8 mouse cellular contexts compared by ENCODE assay signal in the genomic region with DNA sequence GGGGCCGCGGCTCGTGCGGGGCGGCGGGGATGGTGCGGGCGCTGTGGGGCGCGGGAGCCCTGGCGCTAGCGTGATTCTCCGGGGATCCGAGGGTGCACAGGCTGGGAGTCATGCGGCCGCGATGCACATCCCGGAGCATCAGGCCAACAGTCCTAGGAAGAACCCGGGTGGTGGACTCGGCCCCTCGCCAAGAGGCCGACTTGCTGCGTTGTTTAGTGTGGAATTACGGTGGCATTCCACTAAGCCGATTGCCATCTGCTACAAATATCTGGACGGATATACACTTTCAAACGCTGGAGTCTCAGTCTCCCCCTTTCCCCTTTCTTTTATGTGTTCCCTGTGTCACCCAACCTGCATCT. TPM values are rescaled to one million over a fixed set of nuclear protein-coding genes. Genes with fewer than 3 reads are reported as not detected.
DNase-seq lines count a peak whose midpoint lies in the region; ATAC-seq and TF ChIP-seq lines count a peak whose summit lies in the region.

No protein-coding gene starts in this region.

- H3K27ac ChIP-seq in kidney, postnatal 0 days = peak overlapping the region; percentile 84
- H3K27ac ChIP-seq in embryonic facial prominence, embryonic 10.5 days (replicated peaks) = peak overlapping the region; percentile 97
- peak overlapping the region; percentile 80 for H3K27ac ChIP-seq in intestine, embryonic 14.5 days (ENCODE audit: low read depth)

- intact Hi-C loops in gastrocnemius, postnatal 36 days (cut with DNase I) = no loop called here

- peak overlapping the region; percentile 6 for H3ac ChIP-seq in myocyte (ENCODE audit: control insufficient read depth, insufficient read length)

- H3K9ac ChIP-seq in kidney, postnatal 0 days (ENCODE audit: low read depth, low read length) = peak overlapping the region; percentile 82
- peak overlapping the region; percentile 94 for H3K9ac ChIP-seq in intestine, embryonic 14.5 days (ENCODE audit: low read length)

- H3K4me1 ChIP-seq in kidney, postnatal 0 days (replicated peaks; ENCODE audit: insufficient read depth, low read length) = no peaks in the 10 kb centered on the region
- H3K4me1 ChIP-seq in embryonic facial prominence, embryonic 10.5 days = peaks cover 13% of the 10 kb centered on the region
- H3K4me1 ChIP-seq in intestine, embryonic 14.5 days (replicated peaks; ENCODE audit: control insufficient read depth, insufficient read depth, low read length) = 0 out of 2 replicates have a peak, but pooled peaks cover 5% of the 10 kb centered on the region

- no peaks in the 10 kb centered on the region for H3K9me3 ChIP-seq in kidney, postnatal 0 days (replicated peaks; ENCODE audit: low read length)
- no peaks in the 10 kb centered on the region for H3K9me3 ChIP-seq in embryonic facial prominence, embryonic 10.5 days
- H3K9me3 ChIP-seq in intestine, embryonic 14.5 days (ENCODE audit: control insufficient read depth, low read length) = no peaks in the 10 kb centered on the region

- ATAC-seq in kidney, postnatal 0 days (replicated peaks; ENCODE audit: low FRiP score, low read depth) = peak; percentile 69
- ATAC-seq in intestine, embryonic 14.5 days (replicated peaks; ENCODE audit: low FRiP score, low TSS enrichment, low read depth) = peak; percentile 77

- H3K4me3 ChIP-seq in kidney, postnatal 0 days (replicated peaks; ENCODE audit: low read depth, low read length) = peak overlapping the region; percentile 86
- peak overlapping the region; percentile 98 for H3K4me3 ChIP-seq in embryonic facial prominence, embryonic 10.5 days
- H3K4me3 ChIP-seq in intestine, embryonic 14.5 days (ENCODE audit: low read depth, low read length) = peak overlapping the region; percentile 92
- peak overlapping the region; percentile 69 for H3K4me3 ChIP-seq in myocyte

- peaks cover 62% of the 10 kb centered on the region for H3K79me2 ChIP-seq in myocyte (ENCODE audit: control insufficient read depth, insufficient read depth)

- peak overlapping the region; percentile 65 for H3K4me2 ChIP-seq in kidney, postnatal 0 days (ENCODE audit: low read length)
- H3K4me2 ChIP-seq in intestine, embryonic 14.5 days (ENCODE audit: low read length) = peak overlapping the region; percentile 89
- peak overlapping the region; percentile 73 for H3K4me2 ChIP-seq in myocyte (ENCODE audit: low read depth)

- peak; percentile 54 for DNase-seq in kidney, postnatal 0 days (ENCODE audit: low spot score)
- no peak for DNase-seq in kidney, adult 9 months
- no peak for DNase-seq in embryonic facial prominence, embryonic 10.5 days (ENCODE audit: low spot score)
- DNase-seq in intestine, embryonic 14.5 days (ENCODE audit: low spot score) = no peak
- DNase-seq in left cerebral cortex, adult 8-10 months (ENCODE audit: low spot score in 2 of 2) = no peak
- DNase-seq in gastrocnemius, postnatal 36 days = no peak
- no peak for DNase-seq in gastrocnemius, postnatal 25 days

- TF ChIP-seq CTCF in kidney, postnatal 0 days (IDR thresholded peaks at IDR 0.05; ENCODE audit: low read depth) = no peak

- H3K36me3 ChIP-seq in kidney, postnatal 0 days (ENCODE audit: insufficient read depth, low read length) = no peaks in the 10 kb centered on the region
- peaks cover 7% of the 10 kb centered on the region for H3K36me3 ChIP-seq in embryonic facial prominence, embryonic 10.5 days (replicated peaks)
- peaks cover 6% of the 10 kb centered on the region; the same call in 1 of the 2 replicates for H3K36me3 ChIP-seq in intestine, embryonic 14.5 days (ENCODE audit: control insufficient read depth, insufficient read depth, low read length)
- H3K36me3 ChIP-seq in myocyte (ENCODE audit: control insufficient read depth, insufficient read depth) = peaks cover 2% of the 10 kb centered on the region

- no peaks in the 10 kb centered on the region for H3K27me3 ChIP-seq in kidney, postnatal 0 days (ENCODE audit: insufficient read depth, low read length)
- H3K27me3 ChIP-seq in embryonic facial prominence, embryonic 10.5 days (replicated peaks; ENCODE audit: low read depth, poor library complexity, severe bottlenecking) = no peaks in the 10 kb centered on the region
- no peaks in the 10 kb centered on the region for H3K27me3 ChIP-seq in intestine, embryonic 14.5 days (replicated peaks; ENCODE audit: control insufficient read depth, insufficient read depth, low read length)
- H3K27me3 ChIP-seq in myocyte (ENCODE audit: control insufficient read depth, insufficient read depth, insufficient read length) = no peaks in the 10 kb centered on the region

- TF ChIP-seq POLR2A in myocyte (IDR thresholded peaks at IDR 0.05; ENCODE audit: insufficient read length, low read depth) = no peak

- 0% methylated on average over 27 of the region's 27 CpGs for WGBS in kidney, postnatal 0 days
- WGBS in embryonic facial prominence, embryonic 10.5 days = under 1% methylated on average over 27 of the region's 27 CpGs
- WGBS in intestine, embryonic 14.5 days = under 1% methylated on average over 27 of the region's 27 CpGs

TF ChIP-seq in myocyte, 11 proteins besides CTCF, POLR2A, EP300 and RAD21:
- no peak for TF ChIP-seq SRF (IDR thresholded peaks at IDR 0.05; ENCODE audit: control insufficient read depth, insufficient read length, low read depth)
- TF ChIP-seq E2F4 (IDR thresholded peaks at IDR 0.05; ENCODE audit: insufficient read depth) = no peak
- TF ChIP-seq POLR2AphosphoS2 (IDR thresholded peaks at IDR 0.05; ENCODE audit: insufficient read length, low read depth) = no peak
- no peak for TF ChIP-seq MYOG (IDR thresholded peaks at IDR 0.05; ENCODE audit: control insufficient read depth in 1 of 3, insufficient read depth in 1 of 3, insufficient read length in 2 of 3, low read depth in 2 of 3)
- no peak for TF ChIP-seq REST (IDR thresholded peaks at IDR 0.05; ENCODE audit: insufficient read depth, insufficient read length)
- no peak for TF ChIP-seq TCF3 (IDR thresholded peaks at IDR 0.05; ENCODE audit: insufficient read length, low read depth)
- no peak for TF ChIP-seq CEBPB (IDR thresholded peaks at IDR 0.05; ENCODE audit: insufficient read depth, poor library complexity, severe bottlenecking)
- TF ChIP-seq MAX (IDR thresholded peaks at IDR 0.05; ENCODE audit: low read depth) = no peak
- no peak for TF ChIP-seq USF1 (IDR thresholded peaks at IDR 0.05; ENCODE audit: low read depth)
- no peak for TF ChIP-seq TCF12 (IDR thresholded peaks at IDR 0.05; ENCODE audit: insufficient read depth, poor library complexity, severe bottlenecking)
- no peak for TF ChIP-seq MYOD1 (IDR thresholded peaks at IDR 0.05; ENCODE audit: control insufficient read depth in 1 of 3, insufficient read length in 2 of 3, low read depth in 2 of 3)

RNA-seq across cellular contexts. Expression of gene Xrcc4, which starts 0.4 kb away (rescaled TPM):
- polyA plus RNA-seq in kidney, postnatal 0 days (2015; fragmentation: Nextera tagmentation; extraction: Ambion mirVana) = 19.9 and 20.8 TPM in 2 replicates
- polyA plus RNA-seq in embryonic facial prominence, embryonic 10.5 days (2016; fragmentation: Nextera tagmentation; extraction: Ambion mirVana) = 6.9 and 8.5 TPM in 2 replicates
- polyA plus RNA-seq in intestine, embryonic 14.5 days (2014; fragmentation: Nextera tagmentation; extraction: Ambion mirVana) = 11.2 and 11.6 TPM in 2 replicates
- polyA plus RNA-seq in myocyte (2012; fragmentation: generic; extraction: Trizol) = 7.6 TPM
- 10 to 100 TPM; 14.2 to 19.4 (median 16.6) TPM for total RNA-seq in left cerebral cortex, adult 8-10 months (2022)
- total RNA-seq in gastrocnemius, postnatal 36 days (2021) = 1 to 10 TPM; 7.7 to 9.9 TPM
- total RNA-seq in gastrocnemius, postnatal 25 days (2021) = 10 to 100 TPM in 1 of 2 experiments, 1 to 10 TPM in 1; 9.3 to 10.2 TPM

RNA-seq across cellular contexts. Expression of gene Tmem167, which starts 0.9 kb away (rescaled TPM):
- polyA plus RNA-seq in kidney, postnatal 0 days (2015; fragmentation: Nextera tagmentation; extraction: Ambion mirVana) = 63.4 and 66.2 TPM in 2 replicates
- 71.3 and 72.8 TPM in 2 replicates for polyA plus RNA-seq in embryonic facial prominence, embryonic 10.5 days (2016; fragmentation: Nextera tagmentation; extraction: Ambion mirVana)
- polyA plus RNA-seq in intestine, embryonic 14.5 days (2014; fragmentation: Nextera tagmentation; extraction: Ambion mirVana) = 67.4 and 70.5 TPM in 2 replicates
- 8.1 TPM for polyA plus RNA-seq in myocyte (2012; fragmentation: generic; extraction: Trizol)
- 10 to 100 TPM; 20.4 to 25.0 (median 22.2) TPM for total RNA-seq in left cerebral cortex, adult 8-10 months (2022)
- 1 to 10 TPM; 6.6 to 7.3 TPM for total RNA-seq in gastrocnemius, postnatal 36 days (2021)
- total RNA-seq in gastrocnemius, postnatal 25 days (2021) = 1 to 10 TPM; 7.7 to 7.9 TPM
